Mouse (Mus musculus) lung, postnatal 0 days (tissue): ENCODE data around the gene Pradc1.

Experiments
- CTCF ChIP-seq: IDR thresholded peaks from 2 replicates; pipeline ENCODE4 v1.5.1; 2016; ENCODE audit warnings: antibody characterized with exemption, mild to moderate bottlenecking
- EP300 ChIP-seq: IDR thresholded peaks from 2 replicates; pipeline ENCODE4 v1.6.1; 2016; ENCODE audit warnings: antibody characterized with exemption, mild to moderate bottlenecking, control low read depth

- TF ChIP-seq CTCF (no peak), EP300 (no peak)
Observed at GRCm38 (mm10) chr6:85431274-85431841, 20.4 kb downstream of the Pradc1 start.
